Mouse (Mus musculus): ENCODE results near the gene Rdh9. TPM values are rescaled to one million over a fixed set of nuclear protein-coding genes. Genes with fewer than 3 reads are reported as not detected.
"Not testable (repeated sequence)": the region's sequence is repeated elsewhere in the genome, so short reads cannot be mapped to it uniquely, and the experiment has no call there.

Rdh9 gene
- total RNA-seq, 2 experiments from 2014 or later, result not detected

DNA sequence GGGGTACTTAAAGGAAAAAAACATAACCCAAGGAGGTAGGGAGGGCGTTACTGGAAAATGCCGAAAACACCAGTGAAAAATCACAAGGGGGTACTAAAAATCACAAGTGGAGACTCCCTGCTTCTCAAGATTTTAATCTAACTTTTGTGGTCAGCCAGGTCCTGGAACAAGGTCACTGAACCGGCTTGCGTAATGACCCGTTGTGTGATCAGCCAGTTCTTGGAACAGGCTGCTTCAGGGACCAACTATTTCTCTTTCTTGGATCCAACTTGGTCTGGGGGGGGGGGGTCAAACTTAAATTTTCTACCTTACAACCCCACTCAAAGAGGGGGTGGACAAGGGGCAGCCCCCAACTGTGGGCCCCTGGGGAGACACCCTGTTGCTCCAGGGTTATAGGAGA lies 61.6 kb downstream of the Rdh9 start:
- intact Hi-C loops (cut with DNase I), result not testable (repeated sequence)

DNA sequence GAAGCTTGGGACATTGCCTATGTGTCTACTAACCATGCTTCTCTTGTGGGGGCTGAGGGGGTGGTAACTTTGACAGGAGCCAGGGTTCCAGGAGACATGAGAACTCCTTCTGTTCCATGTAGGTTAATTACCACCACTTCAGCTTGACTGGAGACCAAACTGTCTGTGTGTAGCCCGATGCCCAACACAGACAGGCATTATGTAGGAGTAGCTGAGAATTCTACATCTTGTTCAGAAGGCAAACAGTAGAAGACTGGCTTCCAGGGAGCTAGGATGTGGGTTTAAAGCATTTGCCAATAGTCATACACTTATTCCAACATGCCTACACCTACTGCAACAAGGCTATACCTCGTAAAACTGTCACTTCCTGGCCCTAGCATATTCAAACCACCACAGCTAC lies 62.4 kb downstream of the Rdh9 start:
- DNase-seq, result no peak
- intact Hi-C loops (cut with DNase I), result no loop called here

More for the DNA sequence above, 61.6 kb downstream of the Rdh9 start:
- DNase-seq, result not testable (repeated sequence)

DNA sequence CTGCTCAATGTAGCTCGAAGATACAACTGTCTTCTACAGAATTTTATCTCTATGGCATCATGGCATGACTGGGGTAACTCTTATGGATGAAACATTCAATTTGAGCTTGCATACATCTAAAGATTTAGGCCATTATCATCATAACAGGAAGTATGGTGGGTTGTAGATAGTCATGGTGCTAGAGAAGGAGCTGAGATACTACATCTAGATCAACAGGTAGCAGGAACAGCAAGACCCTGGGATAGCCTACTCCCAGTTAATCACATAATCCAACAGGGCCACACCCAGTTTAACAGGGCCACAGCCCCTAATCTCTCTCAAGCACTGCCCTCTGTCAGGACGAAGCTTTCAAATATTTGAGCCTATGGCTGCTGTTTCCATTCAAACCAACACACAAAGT lies 64.6 kb downstream of the Rdh9 start:
- intact Hi-C loops (cut with DNase I), result no loop called here
- no peak for DNase-seq

Other genes starting within 250 kb of the Rdh9 start
- gene Nxph4, start 241.8 kb upstream of the Rdh9 start, total RNA-seq (2021), result 1 to 10 TPM; 1.1 TPM
- 100 to 1,000 TPM in 1 of 2 experiments, 10 to 100 TPM in 1; 85.0 to 105 TPM for gene Lrp1, start 155.2 kb upstream of the Rdh9 start, total RNA-seq (2021)
- 10 to 100 TPM; 46.9 to 49.9 TPM for gene Stat6, start 133.4 kb upstream of the Rdh9 start, total RNA-seq (2021)
- 1 to 10 TPM; 4.2 to 4.7 TPM for gene Nemp1, start 109.5 kb upstream of the Rdh9 start, total RNA-seq (2021)
- 1 to 10 TPM; 8.0 TPM for gene Nab2, start 107.8 kb upstream of the Rdh9 start, total RNA-seq (2021)
- gene Myo1a, start 71.2 kb upstream of the Rdh9 start, total RNA-seq (2021), result under 1 TPM in 1 of 2 experiments, not detected in 1; 0.15 TPM
- gene Tac2, start 51.9 kb upstream of the Rdh9 start, total RNA-seq (2021), result not detected
- 1 to 10 TPM; 7.5 to 8.3 TPM for gene Zbtb39, start 36.8 kb upstream of the Rdh9 start, total RNA-seq (2021)
- gene Gpr182, start 24.7 kb upstream of the Rdh9 start, total RNA-seq (2021), result 1 to 10 TPM; 3.4 to 4.6 TPM
- under 1 TPM in 1 of 2 experiments, not detected in 1; 0.05 TPM for gene Rdh1, start 16.7 kb upstream of the Rdh9 start, total RNA-seq (2021)
- under 1 TPM; 0.15 to 0.22 TPM for gene Rdh16f1, start 16.6 kb upstream of the Rdh9 start, total RNA-seq (2021)
- not detected for gene Rdh16, start 24.8 kb downstream of the Rdh9 start, total RNA-seq (2021)
- gene Rdh19, start 73.5 kb downstream of the Rdh9 start, total RNA-seq (2021), result not detected
- gene Rdh16f2, start 90.1 kb downstream of the Rdh9 start, total RNA-seq (2021), result not detected
- not detected for gene Rdh7, start 112.4 kb downstream of the Rdh9 start, total RNA-seq (2021)
- under 1 TPM in 1 of 2 experiments, not detected in 1; 0.07 TPM for gene Sdr9c7, start 122.1 kb downstream of the Rdh9 start, total RNA-seq (2021)
- not detected for gene Hsd17b6, start 231.2 kb downstream of the Rdh9 start, total RNA-seq (2021)
- gene Prim1, start 238.8 kb downstream of the Rdh9 start, total RNA-seq (2021), result 1 to 10 TPM; 2.6 to 4.5 TPM

Data from heart, postnatal 14 days (tissue).